Comparison of ENCODE assay signal across 9 mouse cellular contexts in genomic region chr11:70509753-70510564, GRCm38 (mm10). TPM values are rescaled to one million over a fixed set of nuclear protein-coding genes. Genes with fewer than 3 reads are reported as not detected.
DNase-seq lines count a peak whose midpoint lies in the region; ATAC-seq and TF ChIP-seq lines count a peak whose summit lies in the region.
"Had no signal": no experiment of that assay in that cellular context is flagged by ENCODE, and none has a peak within 500 bp of the region (broad histone marks: within the 10 kb centered on the region; RNA-seq: fewer than 3 reads in every experiment).

No protein-coding gene starts in this region.

- no peaks in the 10 kb centered on the region for H3K36me3 ChIP-seq in forebrain, embryonic 12.5 days (replicated peaks)
- no peaks in the 10 kb centered on the region; the same call in 1 of the 2 replicates for H3K36me3 ChIP-seq in liver, adult 2 months (ENCODE audit: control insufficient read depth, insufficient read depth, low read length)
- H3K36me3 ChIP-seq in stomach, postnatal 0 days (ENCODE audit: control insufficient read depth, insufficient read depth, low read length): no peaks in the 10 kb centered on the region

- no peak for TF ChIP-seq POLR2A in brain, embryonic 14.5 days (IDR thresholded peaks at IDR 0.05; ENCODE audit: borderline replicate concordance, extremely low read depth, insufficient read depth, insufficient read length, poor library complexity, severe bottlenecking)
- no peak for TF ChIP-seq POLR2A in liver, adult 2 months (IDR thresholded peaks at IDR 0.05; ENCODE audit: extremely low read depth, insufficient read depth, low read length)

- no peak overlapping the region for H3K27ac ChIP-seq in forebrain, embryonic 12.5 days
- H3K27ac ChIP-seq in liver, adult 2 months (replicated peaks; ENCODE audit: insufficient read depth, low read depth, low read length): no peak overlapping the region
- H3K27ac ChIP-seq in stomach, postnatal 0 days (replicated peaks): no peak overlapping the region

- H3K79me2 ChIP-seq in liver, adult 2 months (ENCODE audit: control insufficient read depth, insufficient read depth, low read length): no peaks in the 10 kb centered on the region

- ATAC-seq in forebrain, embryonic 12.5 days (ENCODE audit: low FRiP score): no peak
- ATAC-seq in inflammation-experienced regulatory T-cells, adult 6 months: peak; percentile 79
- 0 out of 2 replicates have a peak, but pooled peaks have one; percentile 34 for ATAC-seq in monocyte, adult 5-6 weeks (replicated peaks; ENCODE audit: insufficient number of reproducible peaks, low FRiP score, low TSS enrichment, poor library complexity, severe bottlenecking)
- peak; percentile 48; the same call in 1 of the 2 replicates for ATAC-seq in stomach, postnatal 0 days (ENCODE audit: low FRiP score, low TSS enrichment)

- no peak overlapping the region; the same call in 1 of the 2 replicates for H3K9ac ChIP-seq in forebrain, embryonic 12.5 days
- no peak overlapping the region for H3K9ac ChIP-seq in liver, adult 2 months (ENCODE audit: low read depth, low read length)
- no peak overlapping the region for H3K9ac ChIP-seq in stomach, postnatal 0 days (ENCODE audit: low read length)

- TF ChIP-seq EP300 in stomach, postnatal 0 days (optimal IDR thresholded peaks at IDR 0.05): no peak

- H3K4me2 ChIP-seq in forebrain, embryonic 12.5 days: peak overlapping the region; percentile 40
- no peak overlapping the region for H3K4me2 ChIP-seq in stomach, postnatal 0 days (replicated peaks; ENCODE audit: low read depth)

- peaks cover 5% of the 10 kb centered on the region; the same call in 1 of the 2 replicates for H3K4me1 ChIP-seq in forebrain, embryonic 12.5 days
- H3K4me1 ChIP-seq in liver, adult 2 months (ENCODE audit: control insufficient read depth, insufficient read depth, low read length): peaks cover 1% of the 10 kb centered on the region; the same call in 1 of the 2 replicates
- no peaks in the 10 kb centered on the region for H3K4me1 ChIP-seq in stomach, postnatal 0 days (replicated peaks; ENCODE audit: control insufficient read depth, insufficient read depth)

- peak; percentile 34 to 49 for DNase-seq in heart, adult 18-20 months
- DNase-seq in heart, postnatal 25 days (ENCODE audit: low spot score): no peak
- peak; percentile 76 for DNase-seq in brain, embryonic 14.5 days (ENCODE audit: low read depth)
- DNase-seq in liver, adult 2 months (ENCODE audit: extremely low read depth, low read depth, low spot score): no peak
- DNase-seq in stomach, postnatal 0 days (ENCODE audit: low spot score): peak; percentile 65

- 8% methylated on average over 19 of the region's 19 CpGs for WGBS in forebrain, embryonic 12.5 days
- 31% methylated on average over 19 of the region's 19 CpGs for WGBS in liver, adult 2 months
- WGBS in stomach, postnatal 0 days: 12% methylated on average over 19 of the region's 19 CpGs

- H3K9me3 ChIP-seq in forebrain, embryonic 12.5 days: no peaks in the 10 kb centered on the region
- H3K9me3 ChIP-seq in stomach, postnatal 0 days (ENCODE audit: control insufficient read depth, low read length): no peaks in the 10 kb centered on the region

- no peak overlapping the region for H3K4me3 ChIP-seq in forebrain, embryonic 12.5 days (replicated peaks)
- no peak overlapping the region for H3K4me3 ChIP-seq in liver, adult 2 months (ENCODE audit: insufficient read depth, low read depth, low read length)
- no peak overlapping the region for H3K4me3 ChIP-seq in stomach, postnatal 0 days (ENCODE audit: low read depth, low read length)

- peaks cover 31% of the 10 kb centered on the region for H3K27me3 ChIP-seq in forebrain, embryonic 12.5 days
- no peaks in the 10 kb centered on the region for H3K27me3 ChIP-seq in liver, adult 2 months (ENCODE audit: control insufficient read depth, insufficient read depth, low read length)
- no peaks in the 10 kb centered on the region for H3K27me3 ChIP-seq in stomach, postnatal 0 days (ENCODE audit: control insufficient read depth, insufficient read depth, low read length)

- intact Hi-C loops in heart, postnatal 25 days (cut with DNase I): no loop called here

- TF ChIP-seq CTCF in brain, embryonic 14.5 days (IDR thresholded peaks at IDR 0.05; ENCODE audit: borderline replicate concordance, extremely low read depth, insufficient read depth, insufficient read length): peak; percentile 84
- TF ChIP-seq CTCF in liver, adult 2 months (IDR thresholded peaks at IDR 0.05; ENCODE audit: low read depth, low read length): peak; percentile 86
- TF ChIP-seq CTCF in stomach, postnatal 0 days (IDR thresholded peaks at IDR 0.05; ENCODE audit: low read depth): peak; percentile 81

RNA-seq across cellular contexts. Expression of gene Vmo1, which starts 4.5 kb away (rescaled TPM):
- not detected for total RNA-seq in heart, adult 18-20 months (2021)
- total RNA-seq in heart, postnatal 25 days (2021): not detected
- polyA plus RNA-seq in brain, embryonic 14.5 days (2012; rRNA removed): 0.14 and 0.15 TPM in 2 replicates
- not detected in 2 replicates for polyA plus RNA-seq in forebrain, embryonic 12.5 days (2016; fragmentation: Nextera tagmentation; extraction: Ambion mirVana)
- not detected for polyA plus RNA-seq in inflammation-experienced regulatory T-cells, adult 6 months (2017; shearing (Covaris generic))
- 3.2 and 3.9 TPM in 2 replicates for total RNA-seq in liver, adult 2 months (2014; rRNA removed)
- 5.5 and 7.3 TPM in 2 replicates for polyA plus RNA-seq in liver, adult 2 months (2012; rRNA removed)
- total RNA-seq in monocyte, adult 5-6 weeks (2017): not detected in 3 replicates
- polyA plus RNA-seq in stomach, postnatal 0 days (2015; fragmentation: Nextera tagmentation; extraction: Ambion mirVana): 0.15 and 0.36 TPM in 2 replicates
- total RNA-seq: layer of hippocampus, postnatal 14 days had no signal

RNA-seq across cellular contexts. Expression of gene Tm4sf5, which starts 4.9 kb away (rescaled TPM):
- 1 to 10 TPM; 1.4 to 2.4 TPM for total RNA-seq in heart, adult 18-20 months (2021)
- total RNA-seq in heart, postnatal 25 days (2021): 1 to 10 TPM in 1 of 2 experiments, under 1 TPM in 1; 0.78 to 1.7 TPM
- polyA plus RNA-seq in brain, embryonic 14.5 days (2012; rRNA removed): 1.6 and 2.3 TPM in 2 replicates
- 0.35 and 0.49 TPM in 2 replicates for polyA plus RNA-seq in forebrain, embryonic 12.5 days (2016; fragmentation: Nextera tagmentation; extraction: Ambion mirVana)
- polyA plus RNA-seq in inflammation-experienced regulatory T-cells, adult 6 months (2017; shearing (Covaris generic)): 1 to 10 TPM; 1.6 to 3.2 (median 2.3) TPM
- not detected in 2 replicates for total RNA-seq in liver, adult 2 months (2014; rRNA removed)
- not detected in 2 replicates for polyA plus RNA-seq in liver, adult 2 months (2012; rRNA removed)
- total RNA-seq in monocyte, adult 5-6 weeks (2017): not detected in 3 replicates
- polyA plus RNA-seq in stomach, postnatal 0 days (2015; fragmentation: Nextera tagmentation; extraction: Ambion mirVana): 91.8 and 104 TPM in 2 replicates

RNA-seq across cellular contexts. Expression of gene Gltpd2, which starts 9.0 kb away (rescaled TPM):
- total RNA-seq in heart, adult 18-20 months (2021): not detected
- not detected for total RNA-seq in heart, postnatal 25 days (2021)
- polyA plus RNA-seq in brain, embryonic 14.5 days (2012; rRNA removed): 0.09 TPM in 1 of 2 replicates, not detected in the other
- polyA plus RNA-seq in forebrain, embryonic 12.5 days (2016; fragmentation: Nextera tagmentation; extraction: Ambion mirVana): not detected in 2 replicates
- not detected for polyA plus RNA-seq in inflammation-experienced regulatory T-cells, adult 6 months (2017; shearing (Covaris generic))
- total RNA-seq in liver, adult 2 months (2014; rRNA removed): 74.9 and 91.6 TPM in 2 replicates
- polyA plus RNA-seq in liver, adult 2 months (2012; rRNA removed): 276 and 320 TPM in 2 replicates
- not detected in 3 replicates for total RNA-seq in monocyte, adult 5-6 weeks (2017)
- polyA plus RNA-seq in stomach, postnatal 0 days (2015; fragmentation: Nextera tagmentation; extraction: Ambion mirVana): 0.32 and 0.40 TPM in 2 replicates
- total RNA-seq: layer of hippocampus, postnatal 14 days had no signal

RNA-seq across cellular contexts. Expression of gene Psmb6, which starts 15.2 kb away (rescaled TPM):
- 100 to 1,000 TPM; 226 to 256 TPM for total RNA-seq in heart, adult 18-20 months (2021)
- 100 to 1,000 TPM; 227 to 230 TPM for total RNA-seq in heart, postnatal 25 days (2021)
- 405 and 560 TPM in 2 replicates for polyA plus RNA-seq in brain, embryonic 14.5 days (2012; rRNA removed)
- polyA plus RNA-seq in forebrain, embryonic 12.5 days (2016; fragmentation: Nextera tagmentation; extraction: Ambion mirVana): 758 and 788 TPM in 2 replicates
- 100 to 1,000 TPM; 376 to 387 (median 385) TPM for polyA plus RNA-seq in inflammation-experienced regulatory T-cells, adult 6 months (2017; shearing (Covaris generic))
- 291 and 298 TPM in 2 replicates for total RNA-seq in liver, adult 2 months (2014; rRNA removed)
- 312 and 336 TPM in 2 replicates for polyA plus RNA-seq in liver, adult 2 months (2012; rRNA removed)
- 181 to 224 TPM (median 209 TPM) in 3 replicates for total RNA-seq in monocyte, adult 5-6 weeks (2017)
- polyA plus RNA-seq in stomach, postnatal 0 days (2015; fragmentation: Nextera tagmentation; extraction: Ambion mirVana): 516 and 537 TPM in 2 replicates

RNA-seq across cellular contexts. Expression of gene Gm40193, which starts 22.8 kb away (rescaled TPM):
- not detected for total RNA-seq in heart, adult 18-20 months (2021)
- total RNA-seq in heart, postnatal 25 days (2021): not detected
- not detected in 2 replicates for polyA plus RNA-seq in brain, embryonic 14.5 days (2012; rRNA removed)
- polyA plus RNA-seq in forebrain, embryonic 12.5 days (2016; fragmentation: Nextera tagmentation; extraction: Ambion mirVana): not detected in 2 replicates
- polyA plus RNA-seq in inflammation-experienced regulatory T-cells, adult 6 months (2017; shearing (Covaris generic)): not detected
- not detected in 2 replicates for total RNA-seq in liver, adult 2 months (2014; rRNA removed)
- polyA plus RNA-seq in liver, adult 2 months (2012; rRNA removed): not detected in 2 replicates
- not detected in 3 replicates for total RNA-seq in monocyte, adult 5-6 weeks (2017)
- polyA plus RNA-seq in stomach, postnatal 0 days (2015; fragmentation: Nextera tagmentation; extraction: Ambion mirVana): not detected in 2 replicates
- total RNA-seq: layer of hippocampus, postnatal 14 days had no signal

Comparison
In these comparisons a context has a peak if more than half of its experiments do, and no peak if none do; other contexts are left out.
1. DNase-seq: peak in heart, adult 18-20 months (2 of 2), brain, embryonic 14.5 days (single experiment) and stomach, postnatal 0 days (single experiment); none in heart, postnatal 25 days (single experiment) and liver, adult 2 months (single experiment).
2. RNA of gene Tm4sf5, which starts 4.9 kb away (polyA plus RNA-seq): 91.8 to 104 TPM in stomach, postnatal 0 days; 1.6 to 3.2 TPM in inflammation-experienced regulatory T-cells, adult 6 months, 1.6 to 2.3 TPM in brain, embryonic 14.5 days, 0.35 to 0.49 TPM in forebrain, embryonic 12.5 days and not detected in liver, adult 2 months; every median in the first group is over 10 times any median in the second.
3. RNA of gene Gltpd2, which starts 9.0 kb away (polyA plus RNA-seq): 276 to 320 TPM in liver, adult 2 months; 0.32 to 0.40 TPM in stomach, postnatal 0 days, 0.09 TPM in brain, embryonic 14.5 days, not detected in forebrain, embryonic 12.5 days and not detected in inflammation-experienced regulatory T-cells, adult 6 months; every median in the first group is over 100 times any median in the second.
4. Peak in every context shown above with its lines, with median percentiles within 50 percentile points of each other: CTCF ChIP-seq.